Mouse (Mus musculus) intestine, embryonic 15.5 days (tissue): ENCODE measurements around the gene Zfp54. TPM values are rescaled to one million over a fixed set of nuclear protein-coding genes. Genes with fewer than 3 reads are reported as not detected.
"Not testable (repeated sequence)": the region's sequence is repeated elsewhere in the genome, so short reads cannot be mapped to it uniquely, and the experiment has no call there.

ENCODE experiments used
- ATAC-seq: fragments of 200-750 bp; cut with Nextera tagmentation; 2 replicates; pipeline ENCODE4 v1.8.0; 2017; ENCODE audit warnings: moderate TSS enrichment, moderate library complexity
- H3K27ac ChIP-seq: fragments of 300-500 bp; sonication (generic); 2 replicates; pipeline ENCODE4 v1.5.1; 2015; ENCODE audit warnings: mild to moderate bottlenecking, inconsistent platforms
- H3K27me3 ChIP-seq: fragments of 300-500 bp; sonication (generic); replicated peaks from 2 replicates; pipeline ENCODE4 v1.6.1; 2015; ENCODE audit warnings: inconsistent platforms
- H3K36me3 ChIP-seq: fragments of 300-500 bp; sonication (generic); 2 replicates; pipeline ENCODE4 v1.6.1; 2015; ENCODE audit warnings: inconsistent platforms
- H3K4me1 ChIP-seq: fragments of 300-500 bp; sonication (generic); replicated peaks from 2 replicates; pipeline ENCODE4 v1.6.1; 2015; ENCODE audit warnings: inconsistent platforms
- H3K4me2 ChIP-seq: fragments of 300-500 bp; sonication (generic); replicated peaks from 2 replicates; pipeline ENCODE4 v1.6.1; 2015; ENCODE audit warnings: mild to moderate bottlenecking, inconsistent platforms
- H3K4me3 ChIP-seq: fragments of 300-500 bp; sonication (generic); replicated peaks from 2 replicates; pipeline ENCODE4 v1.5.1; 2015; ENCODE audit warnings: inconsistent platforms
- H3K9ac ChIP-seq: fragments of 300-500 bp; sonication (generic); 2 replicates; pipeline ENCODE4 v1.6.1; 2015; ENCODE audit warnings: inconsistent platforms
- H3K9me3 ChIP-seq: fragments of 300-500 bp; sonication (generic); 2 replicates; pipeline ENCODE4 v1.6.1; 2016; ENCODE audit warnings: inconsistent platforms
- WGBS: fragments of 180-500 bp; shearing (Covaris S2); methylation state at CpG from one replicate; pipeline ENCODE4 v1.1.7; 2015; 5-methylcytosine and 5-hydroxymethylcytosine counted together
- polyA plus RNA-seq: library from polyadenylated mRNA; unstranded; fragments of >200 nt; fragmentation: Nextera tagmentation; extraction: Ambion mirVana; gene quantifications from 2 replicates; pipeline ENCODE4 v1.2.1, GENCODE M21; 2015

The Zfp54 gene
- 5.9 and 6.5 TPM in 2 replicates for polyA plus RNA-seq

DNA sequence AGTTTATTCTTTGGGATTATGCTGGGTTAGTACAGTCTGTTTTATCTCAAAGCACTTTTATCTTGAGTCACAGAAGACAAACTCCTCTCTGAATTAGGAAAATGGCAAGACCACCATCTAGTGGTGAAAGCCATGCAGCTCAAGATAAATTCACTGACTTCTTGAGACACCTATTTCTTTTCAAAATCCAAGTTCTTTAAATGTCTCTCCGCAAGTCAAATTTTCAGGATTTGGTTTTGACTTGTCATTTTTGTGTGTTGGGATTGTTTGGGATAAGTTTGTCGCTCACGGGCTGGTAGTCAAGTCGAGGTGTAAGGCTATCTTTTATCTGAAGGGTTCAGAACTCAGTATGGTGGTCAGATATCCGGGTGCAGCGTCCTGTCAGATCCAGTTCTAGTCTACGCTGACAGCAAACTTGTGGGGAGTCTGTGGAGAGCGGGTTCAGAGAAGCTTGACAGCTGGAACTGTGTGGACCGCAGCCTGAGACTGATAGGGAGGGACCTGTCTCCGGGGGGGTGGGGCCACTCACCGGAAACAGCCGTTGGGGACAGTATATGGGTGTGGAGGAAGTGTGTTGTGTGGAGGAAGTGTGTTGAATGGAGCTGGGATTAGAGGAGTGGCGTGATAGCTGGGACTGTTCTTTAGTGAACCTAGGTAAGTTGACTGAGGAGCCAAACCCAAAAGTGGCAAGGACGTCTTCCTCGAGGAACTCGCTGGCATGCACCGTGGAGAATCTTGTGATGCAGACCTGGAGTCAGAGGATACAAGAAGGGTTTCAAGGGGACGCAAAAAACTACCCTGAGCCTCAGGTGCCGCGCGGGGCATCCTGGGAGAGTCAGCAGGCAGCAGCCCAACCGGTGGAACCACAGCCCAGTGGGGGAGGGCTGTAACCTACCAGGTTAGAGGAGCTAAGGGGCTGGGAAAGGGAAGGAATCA lies at the start of gene Zfp54:
Gene Zfp54 (plus strand): TSS at position 564 of the 936 bp plus-strand sequence.
- WGBS = under 1% methylated on average over 22 of the region's 22 CpGs
- peak within 1 kb of the TSS; percentile 69 for H3K4me2 ChIP-seq
- no peaks in the 10 kb centered on the region for H3K36me3 ChIP-seq
- no peaks in the 10 kb centered on the region for H3K9me3 ChIP-seq
- ATAC-seq = peak; percentile 100
- peak within 1 kb of the TSS; percentile 72 for H3K27ac ChIP-seq
- H3K4me3 ChIP-seq = peak within 1 kb of the TSS; percentile 41
- 0 out of 2 replicates have a peak, but pooled peaks cover 2% of the 10 kb centered on the region for H3K4me1 ChIP-seq
- peak within 1 kb of the TSS; percentile 36 for H3K9ac ChIP-seq
- H3K27me3 ChIP-seq = no peaks in the 10 kb centered on the region

DNA sequence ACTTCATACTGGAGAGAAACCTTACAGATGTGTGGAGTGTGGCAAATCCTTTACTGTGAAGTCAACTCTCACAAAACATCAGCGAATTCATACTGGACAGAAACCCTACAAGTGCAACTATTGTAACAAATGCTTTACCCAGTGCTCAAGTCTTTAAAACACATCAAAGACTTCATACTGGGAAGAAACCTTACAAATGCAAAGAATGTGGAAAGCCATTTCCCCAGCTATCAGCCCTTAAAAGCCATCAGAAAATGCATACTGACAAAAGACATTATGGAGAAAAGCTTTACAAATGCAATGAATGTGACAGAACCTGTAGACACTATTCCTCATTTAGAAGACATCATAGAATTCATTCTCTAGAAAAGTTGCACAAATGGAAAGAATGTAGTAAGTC lies 47.7 kb upstream of the Zfp54 start:
- H3K9me3 ChIP-seq = no peaks in the 10 kb centered on the region
- H3K9ac ChIP-seq = no peak overlapping the region
- H3K4me3 ChIP-seq = no peak overlapping the region
- no peak overlapping the region for H3K4me2 ChIP-seq
- H3K4me1 ChIP-seq = no peaks in the 10 kb centered on the region
- ATAC-seq = no peak
- no peaks in the 10 kb centered on the region for H3K27me3 ChIP-seq
- H3K36me3 ChIP-seq = no peaks in the 10 kb centered on the region
- no peak overlapping the region for H3K27ac ChIP-seq
- 68% methylated on average over 1 of the region's 1 CpGs for WGBS

DNA sequence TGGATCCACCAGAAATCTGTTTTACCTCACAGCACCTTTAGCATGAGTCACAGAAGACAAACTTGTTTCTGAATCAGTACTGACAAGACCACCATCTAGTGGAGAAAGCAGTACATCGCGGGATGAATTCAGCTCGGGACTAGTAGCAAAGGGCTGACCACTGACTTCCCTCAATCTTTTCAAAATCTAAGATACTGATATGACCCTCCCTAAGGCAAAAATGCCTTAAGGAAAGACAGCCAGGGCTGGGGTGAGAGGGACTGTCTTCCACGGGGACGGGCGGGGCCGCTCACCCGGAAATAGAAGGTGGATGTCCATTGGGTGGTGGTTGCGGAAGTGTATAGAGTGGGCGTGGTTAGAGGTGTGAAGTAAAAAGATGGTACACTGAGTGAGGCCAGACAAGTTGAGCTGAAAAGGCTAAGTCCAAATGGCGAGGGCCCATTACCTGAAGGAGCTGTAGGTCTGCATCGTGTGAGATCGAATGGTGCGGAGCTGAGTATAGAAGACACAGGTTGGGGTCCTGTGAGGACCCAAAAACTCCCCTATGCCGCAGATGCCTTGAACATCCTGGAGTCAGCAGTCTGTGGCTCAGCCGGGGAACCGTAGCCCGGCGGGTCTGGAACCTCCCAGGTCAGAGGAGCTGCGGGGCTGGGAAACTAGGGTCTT lies 39.5 kb upstream of the Zfp54 start, which contains the start of gene Zfp677:
Gene Zfp677 (plus strand): TSS at position 358 of the 666 bp plus-strand sequence.
- H3K36me3 ChIP-seq = no peaks in the 10 kb centered on the region
- 6% methylated on average over 20 of the region's 20 CpGs for WGBS
- H3K4me1 ChIP-seq = 0 out of 2 replicates have a peak, but pooled peaks cover 3% of the 10 kb centered on the region
- no peaks in the 10 kb centered on the region for H3K27me3 ChIP-seq
- no peaks in the 10 kb centered on the region for H3K9me3 ChIP-seq
- H3K27ac ChIP-seq = no peak within 1 kb of the TSS
- H3K4me2 ChIP-seq = peak within 1 kb of the TSS; percentile 90
- ATAC-seq = peak; percentile 100
- peak within 1 kb of the TSS; percentile 53 for H3K4me3 ChIP-seq
- peak within 1 kb of the TSS; percentile 47 for H3K9ac ChIP-seq

DNA sequence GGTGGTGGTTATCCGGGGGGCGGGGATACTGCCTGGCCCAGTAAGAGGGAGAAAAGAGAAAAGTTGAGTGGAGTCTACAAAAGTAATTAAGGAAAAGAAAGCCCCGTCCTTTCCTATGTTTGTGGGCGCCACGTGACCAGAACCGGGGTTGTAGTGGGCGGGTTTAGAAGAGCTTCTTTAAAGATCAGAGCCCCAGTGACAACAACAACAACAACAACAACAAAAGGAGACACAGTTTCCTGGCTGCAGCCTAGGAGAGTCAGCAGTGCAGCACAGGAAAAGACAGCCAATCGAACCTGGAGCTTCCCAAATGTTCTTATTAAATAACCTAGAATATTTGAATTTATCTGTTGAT lies 39.0 kb upstream of the Zfp54 start:
- Histone ChIP-seq H3K9me3 (no peaks in the 10 kb centered on the region), H3K4me2 (peak overlapping the region; percentile 90), H3K27ac (no peak overlapping the region), H3K9ac (peak overlapping the region; percentile 47), H3K27me3 (no peaks in the 10 kb centered on the region), H3K36me3 (no peaks in the 10 kb centered on the region), H3K4me1 (0 out of 2 replicates have a peak, but pooled peaks cover 3% of the 10 kb centered on the region), H3K4me3 (peak overlapping the region; percentile 53)
- no peak; the same call in 1 of the 2 replicates for ATAC-seq
- WGBS = 18% methylated on average over 8 of the region's 8 CpGs

DNA sequence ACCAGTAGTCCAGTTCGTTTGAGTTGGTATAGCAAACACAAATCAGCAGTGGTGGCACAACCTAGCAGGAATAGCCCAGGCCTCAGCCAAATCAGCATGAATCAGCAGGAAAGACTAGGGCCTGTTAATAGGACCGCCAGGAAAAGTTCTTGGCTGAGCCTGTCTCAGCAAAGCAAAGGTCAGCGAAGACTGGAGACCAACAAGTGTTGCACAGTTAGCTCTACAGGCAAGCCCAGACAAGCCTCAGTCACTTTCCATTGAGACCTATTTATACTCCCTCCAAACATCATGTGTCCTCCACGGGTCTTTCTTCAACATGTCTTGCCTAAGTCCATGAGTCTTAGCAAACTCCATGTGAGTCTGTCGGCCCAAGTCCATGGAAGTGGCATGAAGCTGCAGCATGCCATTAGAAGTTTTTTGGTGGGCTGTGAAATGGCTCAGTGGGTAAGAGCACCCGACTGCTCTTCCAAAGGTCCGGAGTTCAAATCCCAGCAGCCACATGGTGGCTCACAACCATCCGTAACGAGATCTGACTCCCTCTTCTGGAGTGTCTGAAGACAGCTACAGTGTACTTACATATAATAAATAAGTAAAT lies 15.9 kb downstream of the Zfp54 start:
- H3K27me3 ChIP-seq, H3K27ac ChIP-seq, H3K4me1 ChIP-seq, ATAC-seq, H3K4me3 ChIP-seq, H3K9me3 ChIP-seq, H3K9ac ChIP-seq, H3K4me2 ChIP-seq, H3K36me3 ChIP-seq: not testable (repeated sequence)
- 79% methylated on average over 9 of the region's 9 CpGs for WGBS

DNA sequence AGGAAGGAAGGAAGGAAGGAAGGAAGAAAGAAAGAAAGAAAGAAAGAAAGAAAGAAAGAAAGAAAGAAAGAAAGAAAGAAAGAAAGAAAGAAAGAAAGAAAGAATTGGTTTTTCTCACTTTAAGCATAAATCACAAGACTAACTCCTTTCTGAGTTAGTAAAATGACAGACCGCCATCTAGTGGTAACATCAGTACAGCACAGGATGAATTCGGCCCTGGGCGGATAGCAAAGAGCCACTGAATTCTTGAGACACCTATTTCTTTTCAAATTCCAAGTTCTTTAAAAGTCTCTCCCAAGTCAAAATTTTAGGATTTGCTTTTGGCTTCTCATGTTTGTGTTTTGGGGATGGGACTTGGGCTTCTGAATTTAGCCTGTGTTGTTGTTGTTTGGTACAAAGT lies 26.6 kb downstream of the Zfp54 start:
- Histone ChIP-seq H3K36me3 (no peaks in the 10 kb centered on the region), H3K27ac (peak overlapping the region; percentile 88), H3K9ac (peak overlapping the region; percentile 28), H3K4me3 (peak overlapping the region; percentile 51), H3K4me1 (peaks cover 2% of the 10 kb centered on the region; the same call in 1 of the 2 replicates), H3K4me2 (peak overlapping the region; percentile 63), H3K27me3 (no peaks in the 10 kb centered on the region), H3K9me3 (no peaks in the 10 kb centered on the region)
- ATAC-seq = peak; percentile 84
- 0% methylated on average over 3 of the region's 3 CpGs for WGBS

DNA sequence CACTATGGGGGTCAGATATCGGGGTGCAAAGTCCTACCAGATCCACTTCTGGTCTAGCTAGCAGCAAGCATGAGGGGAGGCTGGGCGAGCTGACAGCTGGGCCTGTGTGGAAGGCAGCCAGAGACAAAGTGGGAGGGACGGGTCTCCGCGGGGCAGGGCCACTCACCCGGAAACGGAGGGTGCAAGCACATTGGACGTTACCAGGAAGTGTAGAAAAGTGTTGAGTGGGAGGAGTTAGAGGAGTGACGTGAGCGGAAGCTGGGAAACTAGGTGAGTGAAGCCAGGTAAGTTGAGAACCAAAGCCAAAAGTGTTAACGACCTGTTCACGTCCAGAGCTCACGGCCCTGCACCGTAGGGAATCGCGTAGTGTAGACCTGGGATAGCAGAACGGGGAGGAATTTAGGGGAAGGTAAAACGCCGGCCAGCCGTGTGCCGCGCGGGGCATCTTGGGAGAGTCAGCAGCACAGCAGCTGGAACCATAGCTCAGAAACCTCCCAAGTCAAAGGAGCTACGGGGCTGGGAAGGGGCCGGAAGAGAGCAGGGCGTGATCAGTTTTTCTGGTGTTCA lies 27.2 kb downstream of the Zfp54 start, which contains the start of gene Zfp51:
Gene Zfp51 (plus strand): TSS at position 237 of the 567 bp plus-strand sequence.
- no peaks in the 10 kb centered on the region for H3K9me3 ChIP-seq
- peaks cover 2% of the 10 kb centered on the region; the same call in 1 of the 2 replicates for H3K4me1 ChIP-seq
- peak within 1 kb of the TSS; percentile 51 for H3K4me3 ChIP-seq
- H3K27ac ChIP-seq = peak within 1 kb of the TSS; percentile 88
- H3K4me2 ChIP-seq = peak within 1 kb of the TSS; percentile 63
- under 1% methylated on average over 26 of the region's 26 CpGs for WGBS
- H3K9ac ChIP-seq = peak within 1 kb of the TSS; percentile 42
- no peaks in the 10 kb centered on the region for H3K36me3 ChIP-seq
- no peaks in the 10 kb centered on the region for H3K27me3 ChIP-seq
- ATAC-seq = peak; percentile 100

DNA sequence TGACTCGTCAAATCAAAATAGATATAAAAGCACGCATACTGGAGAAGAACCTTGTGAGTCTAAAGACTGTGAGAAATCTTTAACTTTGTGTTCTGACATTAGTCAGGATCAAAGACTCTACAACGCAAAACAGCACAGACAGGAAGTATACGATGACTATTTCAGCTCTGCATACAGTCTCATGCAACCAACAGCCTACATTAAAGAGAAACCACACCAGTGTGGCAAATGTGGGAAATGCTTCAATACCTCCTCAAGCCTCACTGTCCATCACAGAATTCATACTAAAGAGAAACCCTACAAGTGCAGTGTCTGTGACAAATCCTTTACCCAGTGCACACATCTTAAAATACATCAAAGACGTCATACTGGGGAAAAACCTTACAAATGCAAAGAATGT lies 40.5 kb downstream of the Zfp54 start:
- H3K36me3 ChIP-seq = peaks cover 8% of the 10 kb centered on the region; the same call in 1 of the 2 replicates
- no peak overlapping the region for H3K27ac ChIP-seq
- ATAC-seq = no peak
- H3K4me2 ChIP-seq = no peak overlapping the region
- no peaks in the 10 kb centered on the region for H3K27me3 ChIP-seq
- no peak overlapping the region for H3K4me3 ChIP-seq
- no peak overlapping the region for H3K9ac ChIP-seq
- WGBS = 95% methylated on average over 5 of the region's 5 CpGs
- H3K4me1 ChIP-seq = no peaks in the 10 kb centered on the region
- H3K9me3 ChIP-seq = no peaks in the 10 kb centered on the region

DNA sequence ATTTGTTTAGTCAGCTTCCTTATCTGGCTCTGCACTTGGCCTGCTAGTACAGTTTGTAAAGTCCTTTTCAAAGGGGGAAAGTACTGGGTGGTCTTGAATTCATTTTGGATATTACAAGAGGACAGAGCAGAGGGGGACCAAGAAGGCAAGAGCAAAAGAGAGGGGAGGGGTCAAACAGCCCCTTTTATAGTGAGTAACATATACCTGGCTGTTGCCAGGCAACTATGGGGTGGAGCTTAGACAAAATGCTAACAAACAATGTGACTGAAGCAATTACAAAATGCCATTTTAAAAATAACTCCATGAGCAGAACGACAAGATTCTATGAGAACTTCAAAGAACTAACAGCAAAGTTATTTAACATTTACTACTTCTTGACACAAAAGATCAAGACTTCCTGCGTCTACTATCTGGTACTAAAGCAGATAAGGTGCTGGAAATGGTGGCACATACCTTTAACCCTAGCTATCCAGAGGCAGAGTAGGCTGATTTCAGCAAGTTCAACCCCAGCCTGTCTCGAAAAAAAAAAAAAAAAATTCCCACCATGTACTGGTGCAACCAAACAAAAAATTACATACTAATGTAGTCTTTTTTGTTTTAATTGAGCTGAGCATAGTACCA lies 49.1 kb downstream of the Zfp54 start:
- Histone ChIP-seq H3K4me1 (peaks cover 5% of the 10 kb centered on the region; the same call in 1 of the 2 replicates), H3K9me3 (no peaks in the 10 kb centered on the region), H3K27ac (no peak overlapping the region), H3K9ac (no peak overlapping the region), H3K27me3 (no peaks in the 10 kb centered on the region), H3K36me3 (no peaks in the 10 kb centered on the region), H3K4me2 (no peak overlapping the region), H3K4me3 (no peak overlapping the region)
- WGBS = 41% methylated on average over 3 of the region's 3 CpGs
- ATAC-seq = peak; percentile 56; the same call in 1 of the 2 replicates

DNA sequence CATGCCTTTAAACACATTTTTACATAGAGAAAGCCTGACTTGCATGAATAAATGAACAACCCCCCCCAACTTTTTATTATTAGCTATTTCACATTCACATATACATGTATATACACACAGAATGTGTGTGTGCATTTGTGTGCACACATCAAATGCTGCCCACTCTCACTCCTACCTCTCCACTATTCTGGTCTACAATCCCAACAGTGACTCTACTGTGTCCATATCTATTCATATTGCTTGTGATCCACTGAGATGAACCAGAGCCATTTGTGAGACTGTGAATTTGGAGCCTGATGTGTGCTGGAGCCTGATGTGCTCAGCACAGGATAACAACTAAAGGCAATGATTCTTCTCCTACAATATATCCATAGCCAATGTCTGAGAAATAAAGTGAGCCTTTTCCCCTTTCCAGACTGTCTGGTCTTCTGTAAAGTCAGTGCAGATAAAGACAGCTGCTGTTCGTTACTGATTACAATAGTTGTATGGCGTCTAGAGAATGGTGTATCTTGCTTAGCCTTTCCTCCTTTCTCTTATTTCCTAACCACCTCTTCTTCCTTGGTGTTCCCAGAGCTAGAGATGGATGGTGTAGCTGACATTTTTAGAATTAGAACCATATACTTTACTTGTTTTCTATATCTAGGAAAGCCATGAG lies 49.8 kb downstream of the Zfp54 start:
- Histone ChIP-seq H3K27ac (no peak overlapping the region), H3K9ac (no peak overlapping the region), H3K4me2 (no peak overlapping the region), H3K36me3 (no peaks in the 10 kb centered on the region), H3K27me3 (no peaks in the 10 kb centered on the region), H3K9me3 (no peaks in the 10 kb centered on the region), H3K4me3 (no peak overlapping the region), H3K4me1 (peaks cover 5% of the 10 kb centered on the region; the same call in 1 of the 2 replicates)
- peak; percentile 34 for ATAC-seq
- 50% methylated on average over 2 of the region's 2 CpGs for WGBS
